Mouse (Mus musculus) embryonic facial prominence, embryonic 14.5 days (tissue): ENCODE measurements around the gene Oat. TPM values are rescaled to one million over a fixed set of nuclear protein-coding genes. Genes with fewer than 3 reads are reported as not detected.

Experiments
- ATAC-seq: fragments of 200-750 bp; cut with Nextera tagmentation; 2 replicates; pipeline ENCODE4 v1.8.0; 2017; ENCODE audit warnings: low read depth, moderate number of reproducible peaks, moderate TSS enrichment
- DNase-seq: peaks from one replicate; pipeline ENCODE4 v3.0.0-alpha.2; 2015; ENCODE audit warnings: low spot score
- H3K27ac ChIP-seq: fragments of 300-500 bp; sonication (generic); replicated peaks from 2 replicates; pipeline ENCODE4 v1.5.1; 2014; ENCODE audit warnings: low read depth, mild to moderate bottlenecking, low read length, moderate library complexity
- H3K27me3 ChIP-seq: fragments of 300-500 bp; sonication (generic); replicated peaks from 2 replicates; pipeline ENCODE4 v1.6.1; 2014; ENCODE audit warnings: low read length; ENCODE audit not compliant: control insufficient read depth, insufficient read depth
- H3K36me3 ChIP-seq: fragments of 300-500 bp; sonication (generic); 2 replicates; pipeline ENCODE4 v1.6.1; 2014; ENCODE audit warnings: low read length, mixed read lengths; ENCODE audit not compliant: control insufficient read depth, insufficient read depth
- H3K4me1 ChIP-seq: fragments of 300-500 bp; sonication (generic); 2 replicates; pipeline ENCODE4 v1.6.1; 2014; ENCODE audit warnings: antibody characterized with exemption, low read length; ENCODE audit not compliant: control insufficient read depth, insufficient read depth
- H3K4me2 ChIP-seq: fragments of 300-500 bp; sonication (generic); 2 replicates; pipeline ENCODE4 v1.6.1; 2014; ENCODE audit warnings: low read depth, mild to moderate bottlenecking, low read length, moderate library complexity, mixed read lengths
- H3K4me3 ChIP-seq: fragments of 300-500 bp; sonication (generic); 2 replicates; pipeline ENCODE4 v1.5.1; 2014; ENCODE audit warnings: low read depth, mild to moderate bottlenecking, low read length
- H3K9ac ChIP-seq: fragments of 300-500 bp; sonication (generic); 2 replicates; pipeline ENCODE4 v1.6.1; 2014; ENCODE audit warnings: low read depth, mild to moderate bottlenecking, low read length, moderate library complexity, mixed read lengths
- H3K9me3 ChIP-seq: fragments of 300-500 bp; sonication (generic); 2 replicates; pipeline ENCODE4 v1.6.1; 2016; ENCODE audit warnings: low read length; ENCODE audit not compliant: control insufficient read depth
- WGBS: fragments of 180-500 bp; shearing (Covaris S2); extraction: QIAGEN DNeasy Blood & Tissue Kit; methylation state at CpG from one replicate; pipeline ENCODE4 v1.1.7; 2014; 5-methylcytosine and 5-hydroxymethylcytosine counted together
- polyA plus RNA-seq: library from polyadenylated mRNA; unstranded; fragments of >200 nt; fragmentation: Nextera tagmentation; extraction: Ambion mirVana; gene quantifications from 2 replicates; pipeline ENCODE4 v1.2.1, GENCODE M21; 2014

The Oat gene
- polyA plus RNA-seq, 1 experiment from 2014 or later: 268 TPM

DNA sequence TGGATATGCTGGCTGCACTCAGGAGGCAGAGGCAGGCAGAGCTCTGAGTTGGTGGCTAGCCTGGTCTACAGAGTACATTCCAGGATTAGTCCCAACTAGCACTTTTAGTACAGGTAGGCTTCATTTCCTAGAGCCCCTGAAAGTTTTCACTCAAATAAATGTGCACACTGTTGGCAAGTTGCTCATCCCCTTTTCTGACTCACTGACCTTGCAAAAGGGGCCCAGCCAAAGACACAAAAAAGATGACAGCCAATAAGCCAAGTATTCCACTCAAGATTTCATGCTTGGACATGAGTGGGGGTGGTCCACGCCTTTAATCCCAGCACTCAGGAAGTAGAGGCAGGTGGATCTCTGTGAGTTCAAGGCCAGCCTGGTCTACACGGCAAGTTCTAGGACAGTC lies 5.2 kb upstream of the Oat start:
- Histone ChIP-seq H3K4me1 (0 out of 2 replicates have a peak, but pooled peaks cover 4% of the 10 kb centered on the region), H3K27ac (no peak overlapping the region), H3K27me3 (no peaks in the 10 kb centered on the region), H3K36me3 (no peaks in the 10 kb centered on the region), H3K9me3 (no peaks in the 10 kb centered on the region), H3K4me2 (no peak overlapping the region), H3K9ac (no peak overlapping the region), H3K4me3 (no peak overlapping the region)
- no peak for DNase-seq
- WGBS: 94% methylated on average over 2 of the region's 2 CpGs
- no peak for ATAC-seq

DNA sequence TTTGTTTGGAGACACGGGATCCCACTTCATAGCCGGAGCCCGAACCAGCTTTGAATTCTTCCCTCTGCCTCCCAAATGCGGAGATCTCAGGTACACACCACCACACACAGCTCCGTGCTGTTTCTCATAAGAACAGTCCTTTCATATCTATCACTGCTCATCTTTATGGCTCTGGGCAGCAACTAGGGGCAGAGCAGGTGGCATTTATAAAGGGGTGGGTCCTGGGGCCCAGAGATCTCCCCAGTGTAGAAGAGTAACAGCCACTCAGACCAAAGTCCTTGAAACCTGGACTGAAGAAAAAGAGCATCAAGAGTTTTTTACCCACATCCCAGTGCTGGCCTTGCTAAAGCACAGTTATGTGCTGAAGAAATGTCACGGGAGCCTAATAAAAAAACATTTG lies 4.3 kb upstream of the Oat start:
- ATAC-seq: no peak
- WGBS: 67% methylated on average over 6 of the region's 6 CpGs
- H3K9me3 ChIP-seq: no peaks in the 10 kb centered on the region

DNA sequence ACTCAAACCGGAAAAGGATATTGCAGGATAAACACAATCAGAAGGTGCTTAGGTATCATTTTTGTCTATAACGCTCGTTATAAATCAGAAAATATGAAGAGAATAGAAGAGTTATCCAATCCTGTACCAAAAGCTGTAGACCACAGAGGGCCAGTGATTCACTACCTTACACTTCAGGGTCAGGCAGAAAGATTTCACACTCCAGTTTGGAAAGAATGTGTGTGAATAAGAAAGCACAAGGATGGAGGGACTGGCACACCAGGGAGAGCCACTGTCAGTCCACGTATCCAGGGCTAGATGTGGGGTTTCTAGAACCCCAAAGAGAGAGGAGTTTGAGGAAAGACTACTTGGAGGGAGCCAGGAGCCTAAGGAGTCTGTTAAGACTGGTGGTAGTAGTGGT lies 693 bp upstream of the Oat start:
- Histone ChIP-seq H3K4me1 (peaks cover 27% of the 10 kb centered on the region), H3K9ac (0 out of 2 replicates have a peak overlapping the region, but pooled peaks have one; percentile 87), H3K4me3 (no peak overlapping the region), H3K4me2 (peak overlapping the region; percentile 64), H3K27ac (0 out of 2 replicates have a peak overlapping the region, but pooled peaks have one; percentile 96), H3K27me3 (no peaks in the 10 kb centered on the region), H3K36me3 (no peaks in the 10 kb centered on the region), H3K9me3 (no peaks in the 10 kb centered on the region)
- DNase-seq (no peak), ATAC-seq (no peak)
- 53% methylated on average over 4 of the region's 4 CpGs for WGBS

More for the DNA sequence above, 4.3 kb upstream of the Oat start:
- Histone ChIP-seq H3K4me1 (0 out of 2 replicates have a peak, but pooled peaks cover 4% of the 10 kb centered on the region), H3K9ac (no peak overlapping the region), H3K27ac (no peak overlapping the region), H3K36me3 (no peaks in the 10 kb centered on the region), H3K27me3 (no peaks in the 10 kb centered on the region), H3K4me3 (no peak overlapping the region), H3K4me2 (no peak overlapping the region)
- no peak for DNase-seq

DNA sequence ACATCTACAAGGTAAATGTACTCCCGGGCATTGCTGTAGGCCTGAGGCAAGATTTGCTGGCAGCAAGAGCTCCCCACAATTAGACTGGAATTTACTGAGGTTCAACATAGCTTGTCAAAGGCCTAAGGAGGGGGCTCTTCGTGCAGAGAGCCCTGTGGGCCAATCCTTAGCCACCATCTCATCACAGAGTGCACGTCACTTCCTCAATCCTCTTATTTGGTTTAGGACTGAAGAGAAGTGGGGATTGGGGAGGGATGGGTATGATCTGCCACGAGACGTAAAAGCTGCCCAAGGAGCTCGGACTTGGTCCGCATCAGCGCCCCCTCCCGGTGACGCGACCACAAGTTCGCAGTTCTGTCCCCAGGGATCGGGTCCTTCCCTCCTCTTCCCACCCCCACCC lies 575 bp downstream of the Oat start:
- DNase-seq (peak; percentile 96), ATAC-seq (peak; percentile 90)
- peak overlapping the region; percentile 87 for H3K9ac ChIP-seq
- no peaks in the 10 kb centered on the region for H3K27me3 ChIP-seq
- peak overlapping the region; percentile 65 for H3K4me3 ChIP-seq
- peak overlapping the region; percentile 64 for H3K4me2 ChIP-seq
- no peaks in the 10 kb centered on the region for H3K9me3 ChIP-seq
- peak overlapping the region; percentile 96 for H3K27ac ChIP-seq
- peaks cover 32% of the 10 kb centered on the region for H3K4me1 ChIP-seq
- 0% methylated on average over 13 of the region's 13 CpGs for WGBS
- H3K36me3 ChIP-seq: no peaks in the 10 kb centered on the region

DNA sequence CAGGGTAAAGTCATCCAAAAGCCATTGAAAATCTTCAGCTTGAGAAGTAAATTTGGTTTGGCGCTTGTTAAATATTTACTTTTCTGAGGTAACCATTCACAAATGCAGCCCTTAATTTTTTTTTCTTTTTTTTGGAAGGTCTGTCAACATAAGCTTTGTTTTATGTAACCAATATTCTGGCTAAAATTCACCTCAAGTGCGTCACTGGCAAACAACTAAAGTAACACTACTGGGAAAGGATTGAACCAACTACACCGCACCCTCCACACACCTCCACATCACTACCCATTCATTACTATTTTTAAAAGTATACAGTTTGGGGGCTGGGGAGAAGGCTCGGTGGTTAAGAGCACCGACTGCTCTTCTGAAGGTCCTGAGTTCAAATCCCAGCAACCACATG lies 1.6 kb downstream of the Oat start:
- Histone ChIP-seq H3K4me2 (peak overlapping the region; percentile 64), H3K9me3 (no peaks in the 10 kb centered on the region), H3K27ac (no peak overlapping the region), H3K4me1 (peaks cover 34% of the 10 kb centered on the region), H3K4me3 (no peak overlapping the region), H3K9ac (no peak overlapping the region), H3K27me3 (no peaks in the 10 kb centered on the region), H3K36me3 (no peaks in the 10 kb centered on the region)
- ATAC-seq: no peak
- DNase-seq: peak; percentile 50
- WGBS: 80% methylated on average over 5 of the region's 5 CpGs

DNA sequence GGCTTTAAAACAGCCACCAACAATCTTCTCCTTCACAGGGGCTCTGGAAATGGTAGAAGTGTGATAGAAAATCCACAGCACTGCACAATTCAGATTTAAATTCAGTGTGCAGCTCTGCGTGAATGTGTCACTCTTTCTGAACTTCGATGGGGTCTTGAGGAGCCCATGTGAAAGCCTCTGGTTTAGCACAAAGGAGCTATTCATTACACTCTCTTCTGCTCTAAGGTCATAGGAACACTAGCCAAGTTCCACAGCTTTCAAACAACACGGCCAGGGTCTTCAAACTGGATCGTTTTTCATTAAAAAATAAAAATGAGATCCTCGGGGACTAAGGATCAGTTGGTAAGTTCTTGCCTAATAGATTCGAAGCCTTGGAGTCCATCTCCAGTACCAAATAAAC lies 3.0 kb downstream of the Oat start:
- WGBS: 34% methylated on average over 6 of the region's 6 CpGs
- peak overlapping the region; percentile 64 for H3K4me2 ChIP-seq
- no peaks in the 10 kb centered on the region for H3K27me3 ChIP-seq
- H3K27ac ChIP-seq: peak overlapping the region; percentile 28
- ATAC-seq (no peak), DNase-seq (peak; percentile 53)
- no peak overlapping the region for H3K9ac ChIP-seq
- peaks cover 14% of the 10 kb centered on the region; the same call in 1 of the 2 replicates for H3K36me3 ChIP-seq
- peaks cover 34% of the 10 kb centered on the region for H3K4me1 ChIP-seq
- H3K9me3 ChIP-seq: no peaks in the 10 kb centered on the region
- H3K4me3 ChIP-seq: no peak overlapping the region

DNA sequence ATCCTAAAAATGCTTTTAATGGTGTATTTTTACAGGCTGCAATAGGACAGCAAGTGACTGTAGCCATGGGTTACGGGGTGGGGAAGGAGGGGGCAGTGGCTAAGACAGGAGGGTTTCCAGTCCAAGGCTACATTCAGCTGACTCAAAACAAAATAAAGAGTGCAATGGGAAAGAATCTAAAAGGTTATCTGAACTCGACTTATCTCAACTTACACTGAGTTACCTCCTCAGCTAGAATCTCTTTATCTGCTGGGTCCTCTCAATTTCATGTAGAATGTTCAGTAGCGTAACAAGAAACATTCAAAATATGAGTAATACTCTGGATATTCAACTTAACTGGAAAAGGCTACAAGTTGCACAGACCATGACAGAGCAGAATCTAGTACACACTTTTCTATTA lies 3.5 kb downstream of the Oat start:
- Histone ChIP-seq H3K4me3 (no peak overlapping the region), H3K4me1 (peaks cover 34% of the 10 kb centered on the region), H3K36me3 (peaks cover 18% of the 10 kb centered on the region; the same call in 1 of the 2 replicates), H3K9me3 (no peaks in the 10 kb centered on the region), H3K27ac (peak overlapping the region; percentile 28), H3K27me3 (no peaks in the 10 kb centered on the region), H3K4me2 (peak overlapping the region; percentile 64), H3K9ac (no peak overlapping the region)
- DNase-seq (no peak), ATAC-seq (no peak)
- 62% methylated on average over 3 of the region's 3 CpGs for WGBS

DNA sequence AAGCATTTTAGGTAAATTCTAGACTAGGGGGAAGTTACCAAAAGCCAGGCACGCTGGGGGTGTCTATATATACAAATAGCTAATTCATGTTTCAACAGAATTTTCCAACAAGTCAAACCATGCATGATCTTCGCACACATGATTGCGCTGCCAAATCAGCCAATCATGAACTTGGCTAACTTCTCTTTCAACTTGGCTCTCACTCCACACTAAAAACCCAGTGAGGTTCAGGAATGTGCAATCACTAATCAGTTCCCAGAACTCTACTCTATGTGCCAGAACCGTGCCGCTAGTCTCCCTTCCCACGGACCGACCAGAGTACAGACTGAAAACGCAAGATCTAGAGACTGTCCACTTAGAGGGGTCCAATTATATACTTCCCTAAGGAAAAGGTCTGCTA lies 4.7 kb downstream of the Oat start:
- Histone ChIP-seq H3K27me3 (no peaks in the 10 kb centered on the region), H3K27ac (peak overlapping the region; percentile 63), H3K9ac (0 out of 2 replicates have a peak overlapping the region, but pooled peaks have one; percentile 1), H3K4me1 (peaks cover 30% of the 10 kb centered on the region), H3K36me3 (peaks cover 29% of the 10 kb centered on the region), H3K9me3 (no peaks in the 10 kb centered on the region), H3K4me2 (peak overlapping the region; percentile 64), H3K4me3 (no peak overlapping the region)
- ATAC-seq: 0 out of 2 replicates have a peak, but pooled peaks have one; percentile 9
- DNase-seq: peak; percentile 89
- WGBS: 54% methylated on average over 8 of the region's 8 CpGs

DNA sequence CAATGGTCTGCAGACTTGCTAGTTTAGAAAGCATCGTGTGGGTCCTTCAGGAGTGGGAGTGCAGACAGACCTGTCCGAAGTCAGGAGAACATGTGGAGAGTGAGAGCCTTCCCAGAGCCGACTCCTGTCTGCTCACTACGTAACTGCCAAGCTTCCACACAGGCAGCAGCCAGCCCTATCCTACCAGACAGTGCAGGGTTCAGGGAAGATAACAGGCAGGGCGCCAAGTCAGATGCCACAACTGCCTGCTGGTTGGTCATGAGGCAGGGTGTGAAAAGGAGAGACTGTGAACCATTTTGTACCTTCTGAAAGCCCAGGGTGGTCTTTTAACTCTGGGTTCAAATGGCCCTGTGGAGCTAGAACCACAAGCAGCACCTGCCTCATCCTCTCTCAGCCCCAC lies 6.1 kb downstream of the Oat start:
- peaks cover 29% of the 10 kb centered on the region for H3K4me1 ChIP-seq
- no peak overlapping the region for H3K4me2 ChIP-seq
- H3K4me3 ChIP-seq: no peak overlapping the region
- no peaks in the 10 kb centered on the region for H3K9me3 ChIP-seq
- WGBS: 85% methylated on average over 5 of the region's 5 CpGs
- H3K9ac ChIP-seq: no peak overlapping the region
- H3K36me3 ChIP-seq: peaks cover 39% of the 10 kb centered on the region
- no peaks in the 10 kb centered on the region for H3K27me3 ChIP-seq
- no peak overlapping the region for H3K27ac ChIP-seq
- no peak for ATAC-seq
- peak; percentile 15 for DNase-seq
